Mouse (Mus musculus) gastrocnemius, postnatal 4 days (tissue): Measurements from ENCODE around the gene Hpse2. TPM values are rescaled to one million over a fixed set of nuclear protein-coding genes. Genes with fewer than 3 reads are reported as not detected.

ENCODE experiments used
- DNase-seq, 2 experiments: peaks; one replicate each; pipeline ENCODE4 v3.0.0; 2021 to 2022; ENCODE audit warnings: low spot score in 2 of 2, mixed read lengths in 2 of 2
- total RNA-seq, 2 experiments: library from RNA; stranded (reverse); gene quantifications; 2 replicates each; pipeline ENCODE4 v1.2.3; 2021

The Hpse2 gene
- total RNA-seq, 2 experiments from 2014 or later = 0.34 to 0.54 TPM

GRCm38 (mm10) chr19:43174812-43175211 lies 213.3 kb downstream of the Hpse2 start:
- DNase-seq = no peak

GRCm38 (mm10) chr19:43156085-43156484 lies 232.1 kb downstream of the Hpse2 start:
- no peak for DNase-seq

- no peak for DNase-seq
These were observed 232.6 kb downstream of the Hpse2 start for GRCm38 (mm10) chr19:43155582-43155981.

GRCm38 (mm10) chr19:43147901-43148300 lies 240.3 kb downstream of the Hpse2 start:
- DNase-seq = no peak

GRCm38 (mm10) chr19:43146820-43147219 lies 241.3 kb downstream of the Hpse2 start:
- DNase-seq = no peak

- DNase-seq = no peak
These were observed 246.5 kb downstream of the Hpse2 start for GRCm38 (mm10) chr19:43141646-43142045.

GRCm38 (mm10) chr19:43109796-43110195 lies 278.4 kb downstream of the Hpse2 start:
- no peak for DNase-seq

GRCm38 (mm10) chr19:43096915-43097314 lies 291.2 kb downstream of the Hpse2 start:
- DNase-seq = no peak

GRCm38 (mm10) chr19:43087216-43087615 lies 300.9 kb downstream of the Hpse2 start:
- no peak for DNase-seq

GRCm38 (mm10) chr19:43064155-43064554 lies 324.0 kb downstream of the Hpse2 start:
- no peak for DNase-seq

GRCm38 (mm10) chr19:43044506-43044905 lies 343.6 kb downstream of the Hpse2 start:
- no peak for DNase-seq

GRCm38 (mm10) chr19:43042721-43043120 lies 345.4 kb downstream of the Hpse2 start:
- DNase-seq = no peak

- no peak for DNase-seq
These were observed 345.9 kb downstream of the Hpse2 start for GRCm38 (mm10) chr19:43042211-43042610.

- DNase-seq = no peak
These were observed 351.8 kb downstream of the Hpse2 start for GRCm38 (mm10) chr19:43036381-43036780.

GRCm38 (mm10) chr19:43027305-43027704 lies 360.9 kb downstream of the Hpse2 start:
- DNase-seq = peak in 1 of 2 experiments; percentile 20

- no peak for DNase-seq
These were observed 365.5 kb downstream of the Hpse2 start for GRCm38 (mm10) chr19:43022611-43023173.

- no peak for DNase-seq
These were observed 369.4 kb downstream of the Hpse2 start for GRCm38 (mm10) chr19:43018792-43019191.

GRCm38 (mm10) chr19:42996406-42996805 lies 391.7 kb downstream of the Hpse2 start:
- no peak for DNase-seq

GRCm38 (mm10) chr19:42988833-42989232 lies 399.3 kb downstream of the Hpse2 start:
- no peak for DNase-seq

GRCm38 (mm10) chr19:42986315-42986701 lies 401.8 kb downstream of the Hpse2 start:
- no peak for DNase-seq

GRCm38 (mm10) chr19:42985372-42986314 lies 402.5 kb downstream of the Hpse2 start:
- no peak for DNase-seq

- no peak for DNase-seq
These were observed 407.6 kb downstream of the Hpse2 start for GRCm38 (mm10) chr19:42980537-42980936.
